Comparison of ENCODE assay signal across 8 mouse cellular contexts in the genomic region with DNA sequence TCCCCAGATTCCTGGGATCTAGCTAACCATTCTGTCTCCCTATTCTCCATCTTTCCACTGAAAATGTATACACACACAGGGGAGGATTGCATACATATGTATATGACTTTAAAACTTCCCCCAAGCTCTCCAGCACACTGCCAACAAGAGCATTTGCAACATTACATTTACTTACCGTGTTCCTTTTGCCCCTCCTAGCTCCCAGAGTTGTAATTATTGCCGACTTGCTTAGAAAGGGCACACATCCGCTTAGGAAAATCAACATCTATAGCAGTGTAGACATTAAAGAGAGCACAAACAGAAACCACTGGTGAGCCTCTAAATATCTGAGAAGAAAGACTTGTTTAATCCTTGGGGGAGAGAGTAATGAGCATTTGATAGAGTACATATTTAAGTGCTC. TPM values are rescaled to one million over a fixed set of nuclear protein-coding genes. Genes with fewer than 3 reads are reported as not detected.
DNase-seq lines count a peak whose midpoint lies in the region; ATAC-seq and TF ChIP-seq lines count a peak whose summit lies in the region.

No protein-coding gene starts in this region.

- H3K27me3 ChIP-seq in neural tube, embryonic 11.5 days (ENCODE audit: control insufficient read depth, insufficient read depth, low read length), result no peaks in the 10 kb centered on the region
- no peaks in the 10 kb centered on the region for H3K27me3 ChIP-seq in liver, embryonic 14.5 days (ENCODE audit: control insufficient read depth, insufficient read depth, low read length)

- WGBS in neural tube, embryonic 11.5 days, result 77% methylated on average over 3 of the region's 3 CpGs
- 64% methylated on average over 3 of the region's 3 CpGs for WGBS in liver, embryonic 14.5 days (ENCODE audit: insufficient replicate concordance)

- ATAC-seq in neural tube, embryonic 11.5 days (ENCODE audit: insufficient read depth, low FRiP score, low TSS enrichment), result no peak
- ATAC-seq in liver, embryonic 14.5 days (ENCODE audit: insufficient read depth), result no peak

- no peaks in the 10 kb centered on the region for H3K9me3 ChIP-seq in neural tube, embryonic 11.5 days (ENCODE audit: control insufficient read depth, low read length)
- no peaks in the 10 kb centered on the region for H3K9me3 ChIP-seq in liver, embryonic 14.5 days (ENCODE audit: control insufficient read depth, low read length)

- peak overlapping the region; percentile 68 for H3K4me3 ChIP-seq in neural tube, embryonic 11.5 days (ENCODE audit: low read depth, low read length)
- peak overlapping the region in 1 of 2 experiments; percentile 86; a peak in 2 of 4 replicates for H3K4me3 ChIP-seq in liver, embryonic 14.5 days (ENCODE audit: insufficient read depth in 1 of 2, low read depth in 2 of 2, low read length in 2 of 2)

- H3K4me1 ChIP-seq in neural tube, embryonic 11.5 days (ENCODE audit: control insufficient read depth, insufficient read depth, low read length), result peaks cover 9% of the 10 kb centered on the region; the same call in 1 of the 2 replicates
- H3K4me1 ChIP-seq in liver, embryonic 14.5 days (replicated peaks; ENCODE audit: control insufficient read depth in 2 of 2, insufficient read depth in 2 of 2, low read length in 1 of 2), result peaks cover 3 to 8% of the 10 kb centered on the region in 2 experiments; a peak in 3 of 4 replicates

- no peaks in the 10 kb centered on the region for H3K36me3 ChIP-seq in neural tube, embryonic 11.5 days (ENCODE audit: control insufficient read depth, insufficient read depth, low read length)
- no peaks in the 10 kb centered on the region for H3K36me3 ChIP-seq in liver, embryonic 14.5 days (replicated peaks; ENCODE audit: control insufficient read depth, insufficient read depth, low read depth)

- no peak for TF ChIP-seq CTCF in liver, embryonic 14.5 days (IDR thresholded peaks at IDR 0.05; ENCODE audit: low read depth)

- peak; percentile 27 for DNase-seq in cerebellum, adult 9-10 months
- no peak for DNase-seq in cerebellum, adult 8-10 months
- no peak for DNase-seq in neural tube, embryonic 11.5 days (ENCODE audit: low spot score)
- no peak for DNase-seq in neural tube, embryonic 10.5 days (ENCODE audit: extremely low spot score, low spot score)
- no peak for DNase-seq in liver, embryonic 14.5 days (ENCODE audit: low read depth in 3 of 3, low spot score in 3 of 3)
- no peak for DNase-seq in right cerebral cortex, postnatal 36 days (ENCODE audit: low spot score in 2 of 2)
- DNase-seq in cerebellum, adult 18-20 months, result no peak
- no peak for DNase-seq in adrenal gland, adult 8-10 months

- no peak overlapping the region for H3K27ac ChIP-seq in neural tube, embryonic 11.5 days (ENCODE audit: low read depth, low read length)
- no peak overlapping the region for H3K27ac ChIP-seq in liver, embryonic 14.5 days

- 0 out of 2 replicates have a peak overlapping the region, but pooled peaks have one; percentile 18 for H3K9ac ChIP-seq in neural tube, embryonic 11.5 days (ENCODE audit: low read length)
- H3K9ac ChIP-seq in liver, embryonic 14.5 days (replicated peaks), result no peak overlapping the region

- no peak for TF ChIP-seq EP300 in liver, embryonic 14.5 days (IDR thresholded peaks at IDR 0.05; ENCODE audit: low read depth)

- H3K4me2 ChIP-seq in neural tube, embryonic 11.5 days (ENCODE audit: low read depth), result peak overlapping the region; percentile 86; the same call in 1 of the 2 replicates
- H3K4me2 ChIP-seq in liver, embryonic 14.5 days (ENCODE audit: low read depth), result peak overlapping the region; percentile 91

RNA-seq across cellular contexts. Expression of a gene that starts 1.2 kb away (rescaled TPM):
- polyA plus RNA-seq in neural tube, embryonic 11.5 days (2014; fragmentation: Nextera tagmentation; extraction: Ambion mirVana), result 17.9 and 21.5 TPM in 2 replicates
- polyA plus RNA-seq in liver, embryonic 14.5 days (2012; rRNA removed), result 2.8 and 4.3 TPM in 2 replicates
- 6.3 and 7.2 TPM in 2 replicates for polyA plus RNA-seq in liver, embryonic 14.5 days (2014; fragmentation: Nextera tagmentation; extraction: Ambion mirVana)
- 10 to 100 TPM; 15.6 to 22.3 (median 18.4) TPM for total RNA-seq in adrenal gland, adult 8-10 months (2022)
